Mouse (Mus musculus) lung, postnatal 0 days (tissue): ENCODE measurements around the gene Oaf.

Experiments
- CTCF ChIP-seq: IDR thresholded peaks from 2 replicates; pipeline ENCODE4 v1.5.1; 2016; ENCODE audit warnings: antibody characterized with exemption, mild to moderate bottlenecking
- EP300 ChIP-seq: IDR thresholded peaks from 2 replicates; pipeline ENCODE4 v1.6.1; 2016; ENCODE audit warnings: antibody characterized with exemption, mild to moderate bottlenecking, control low read depth

DNA sequence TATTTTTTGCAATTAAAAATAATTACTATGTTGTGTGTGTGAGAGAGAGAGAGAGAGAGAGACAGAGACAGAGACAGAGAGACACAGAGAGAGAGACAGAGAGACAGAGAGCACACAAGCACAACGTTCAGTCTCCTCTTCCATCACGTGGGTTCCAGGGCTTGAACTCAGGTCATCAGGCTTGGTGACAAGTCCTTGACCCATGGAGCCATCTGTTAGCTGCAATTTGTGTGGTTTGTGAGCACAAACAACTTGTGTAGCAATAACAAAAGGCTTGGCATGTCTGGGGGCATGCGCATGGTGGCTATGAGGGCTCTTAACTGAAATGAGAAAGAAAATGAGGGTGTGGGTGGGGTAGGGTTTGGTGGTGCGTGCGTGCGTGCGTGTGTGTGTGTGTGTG lies 20.9 kb upstream of the Oaf start:
- TF ChIP-seq CTCF = no peak
- TF ChIP-seq EP300 = no peak
